Mouse (Mus musculus) E14TG2a.4 (cell line): ENCODE data around the gene Cmtm8.

Experiments
- CTCF ChIP-seq: conservative IDR thresholded peaks from 2 replicates; pipeline ENCODE4 v1.5.1; 2014; ENCODE audit warnings: low read length
- NANOG ChIP-seq: IDR thresholded peaks from 2 replicates; pipeline ENCODE4 v1.6.1; 2014; ENCODE audit warnings: borderline replicate concordance, low read length, mixed read lengths

GRCm38 (mm10) chr9:114830351-114830750 lies 13.6 kb downstream of the Cmtm8 start:
- no peak for TF ChIP-seq CTCF
- no peak for TF ChIP-seq NANOG
